Mouse (Mus musculus): ENCODE results near the gene Adamts12.

GRCm38 (mm10) chr15:11280689-11281264 is 216.2 kb downstream of the Adamts12 start:
- TF ChIP-seq CTCF (conservative IDR thresholded peaks at IDR 0.05; ENCODE audit: low read length) = no peak
- TF ChIP-seq NANOG (IDR thresholded peaks at IDR 0.05; ENCODE audit: borderline replicate concordance, low read length) = no peak
- TF ChIP-seq POU5F1 (IDR thresholded peaks at IDR 0.05; ENCODE audit: borderline replicate concordance, low read length) = no peak

Measured in E14TG2a.4 (cell line).